Mouse (Mus musculus) lung, postnatal 0 days (tissue): ENCODE data around the gene Sumf1. TPM values are rescaled to one million over a fixed set of nuclear protein-coding genes. Genes with fewer than 3 reads are reported as not detected.

Experiments
- ATAC-seq: fragments of 200-750 bp; cut with Nextera tagmentation; 2 replicates; pipeline ENCODE4 v1.8.0; 2017; ENCODE audit warnings: moderate library complexity
- DNase-seq: peaks from one replicate; pipeline ENCODE4 v3.0.0-alpha.2; 2016; ENCODE audit warnings: low spot score
- H3K27ac ChIP-seq: fragments of 300-500 bp; sonication (generic); 2 replicates; pipeline ENCODE4 v1.5.1; 2014; ENCODE audit warnings: antibody characterized with exemption, mild to moderate bottlenecking, low read length, mixed read lengths
- H3K27me3 ChIP-seq: fragments of 300-500 bp; sonication (generic); replicated peaks from 2 replicates; pipeline ENCODE4 v1.6.1; 2014; ENCODE audit warnings: low read length, mixed read lengths; ENCODE audit not compliant: insufficient read depth
- H3K36me3 ChIP-seq: fragments of 300-500 bp; sonication (generic); 2 replicates; pipeline ENCODE4 v1.6.1; 2014; ENCODE audit warnings: low read length, mixed read lengths; ENCODE audit not compliant: insufficient read depth
- H3K4me1 ChIP-seq: fragments of 300-500 bp; sonication (generic); 2 replicates; pipeline ENCODE4 v1.6.1; 2014; ENCODE audit warnings: antibody characterized with exemption, low read depth, low read length, mixed read lengths; ENCODE audit not compliant: insufficient read depth
- H3K4me2 ChIP-seq: fragments of 300-500 bp; sonication (generic); replicated peaks from 2 replicates; pipeline ENCODE4 v1.6.1; 2014; ENCODE audit warnings: low read depth, mild to moderate bottlenecking, low read length, moderate library complexity, mixed read lengths
- H3K4me3 ChIP-seq: fragments of 300-500 bp; sonication (generic); 2 replicates; pipeline ENCODE4 v1.5.1; 2014; ENCODE audit warnings: low read depth, low read length
- H3K9ac ChIP-seq: fragments of 300-500 bp; sonication (generic); replicated peaks from 2 replicates; pipeline ENCODE4 v1.6.1; 2014; ENCODE audit warnings: low read depth, mild to moderate bottlenecking
- H3K9me3 ChIP-seq: fragments of 300-500 bp; sonication (generic); 2 replicates; pipeline ENCODE4 v1.6.1; 2016; ENCODE audit warnings: low read length, mixed read lengths
- CTCF ChIP-seq: IDR thresholded peaks from 2 replicates; pipeline ENCODE4 v1.5.1; 2016; ENCODE audit warnings: antibody characterized with exemption, mild to moderate bottlenecking
- EP300 ChIP-seq: IDR thresholded peaks from 2 replicates; pipeline ENCODE4 v1.6.1; 2016; ENCODE audit warnings: antibody characterized with exemption, mild to moderate bottlenecking, control low read depth
- WGBS: fragments of 180-500 bp; shearing (Covaris S2); extraction: QIAGEN DNeasy Blood & Tissue Kit; methylation state at CpG from one replicate; pipeline ENCODE4 v1.1.7; 2014; 5-methylcytosine and 5-hydroxymethylcytosine counted together
- polyA plus RNA-seq: library from polyadenylated mRNA; unstranded; fragments of >200 nt; fragmentation: Nextera tagmentation; extraction: Ambion mirVana; gene quantifications from 2 replicates; pipeline ENCODE4 v1.2.1, GENCODE M21; 2015

Sumf1 gene
- polyA plus RNA-seq, 1 experiment from 2014 or later, result 33.4 TPM

GRCm38 (mm10) chr6:108211896-108212880 is 26.8 kb upstream of the Sumf1 start:
- Histone ChIP-seq H3K27ac (peak overlapping the region; percentile 73), H3K9ac (peak overlapping the region; percentile 69), H3K9me3 (no peaks in the 10 kb centered on the region), H3K4me3 (peak overlapping the region; percentile 71), H3K27me3 (no peaks in the 10 kb centered on the region), H3K36me3 (no peaks in the 10 kb centered on the region), H3K4me2 (peak overlapping the region; percentile 89), H3K4me1 (peaks cover 20% of the 10 kb centered on the region; the same call in 1 of the 2 replicates)
- peak; percentile 13 for ATAC-seq
- WGBS, result 4% methylated on average over 36 of the region's 36 CpGs
- TF ChIP-seq EP300 (no peak), CTCF (no peak)
- peak; percentile 38 for DNase-seq

DNA sequence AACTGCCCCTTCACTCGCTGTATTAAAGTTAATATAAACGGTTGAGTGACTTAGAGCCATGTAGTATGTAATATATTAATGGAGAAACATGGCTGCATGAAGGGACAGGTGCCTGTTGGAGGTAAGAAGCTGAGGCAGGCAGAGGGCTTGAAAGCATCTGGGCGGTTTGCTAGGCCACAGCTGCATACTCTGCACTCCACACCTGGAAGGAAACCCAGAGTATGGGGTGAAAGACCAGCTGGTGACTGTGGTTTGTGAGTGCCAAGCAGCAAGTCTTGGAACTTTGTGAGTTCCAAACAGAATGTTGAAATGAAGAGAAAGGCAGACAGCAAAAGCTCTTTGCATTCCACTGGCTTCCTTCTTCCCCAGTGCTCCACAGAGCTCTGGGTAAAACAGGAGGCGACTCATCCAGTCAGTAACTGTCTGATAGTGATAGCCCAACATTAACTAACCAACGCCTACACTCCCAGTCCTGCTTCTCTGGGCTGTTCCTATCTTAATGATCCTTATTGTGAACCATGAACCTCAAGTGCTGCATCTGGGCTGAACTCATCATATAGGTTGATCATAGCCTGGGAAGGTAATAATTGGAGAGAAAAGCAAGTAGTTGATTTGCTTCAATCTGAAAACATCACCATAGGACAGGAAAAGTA is 21.7 kb upstream of the Sumf1 start:
- H3K36me3 ChIP-seq, result no peaks in the 10 kb centered on the region
- 81% methylated on average over 5 of the region's 5 CpGs for WGBS
- 0 out of 2 replicates have a peak, but pooled peaks cover 4% of the 10 kb centered on the region for H3K4me1 ChIP-seq
- H3K27me3 ChIP-seq, result no peaks in the 10 kb centered on the region
- H3K9me3 ChIP-seq, result no peaks in the 10 kb centered on the region
- H3K27ac ChIP-seq, result no peak overlapping the region
- DNase-seq, result no peak
- H3K4me3 ChIP-seq, result no peak overlapping the region
- ATAC-seq, result no peak
- TF ChIP-seq EP300, result no peak
- no peak for TF ChIP-seq CTCF
- no peak overlapping the region for H3K9ac ChIP-seq
- H3K4me2 ChIP-seq, result no peak overlapping the region

GRCm38 (mm10) chr6:108206145-108206544 is 20.8 kb upstream of the Sumf1 start:
- ATAC-seq, result no peak
- TF ChIP-seq CTCF (no peak), EP300 (no peak)
- Histone ChIP-seq H3K36me3 (no peaks in the 10 kb centered on the region), H3K27me3 (no peaks in the 10 kb centered on the region), H3K4me3 (no peak overlapping the region), H3K4me1 (no peaks in the 10 kb centered on the region), H3K27ac (no peak overlapping the region), H3K4me2 (no peak overlapping the region), H3K9me3 (no peaks in the 10 kb centered on the region), H3K9ac (no peak overlapping the region)
- 77% methylated on average over 4 of the region's 4 CpGs for WGBS
- DNase-seq, result no peak

- Histone ChIP-seq H3K36me3 (no peaks in the 10 kb centered on the region), H3K4me2 (no peak overlapping the region), H3K4me3 (no peak overlapping the region), H3K27me3 (no peaks in the 10 kb centered on the region), H3K27ac (no peak overlapping the region), H3K4me1 (no peaks in the 10 kb centered on the region), H3K9ac (no peak overlapping the region), H3K9me3 (no peaks in the 10 kb centered on the region)
- TF ChIP-seq CTCF (no peak), EP300 (no peak)
- DNase-seq (no peak), ATAC-seq (no peak)
- WGBS, result 83% methylated on average over 2 of the region's 2 CpGs
These were observed 18.9 kb upstream of the Sumf1 start for GRCm38 (mm10) chr6:108204322-108204721.

DNA sequence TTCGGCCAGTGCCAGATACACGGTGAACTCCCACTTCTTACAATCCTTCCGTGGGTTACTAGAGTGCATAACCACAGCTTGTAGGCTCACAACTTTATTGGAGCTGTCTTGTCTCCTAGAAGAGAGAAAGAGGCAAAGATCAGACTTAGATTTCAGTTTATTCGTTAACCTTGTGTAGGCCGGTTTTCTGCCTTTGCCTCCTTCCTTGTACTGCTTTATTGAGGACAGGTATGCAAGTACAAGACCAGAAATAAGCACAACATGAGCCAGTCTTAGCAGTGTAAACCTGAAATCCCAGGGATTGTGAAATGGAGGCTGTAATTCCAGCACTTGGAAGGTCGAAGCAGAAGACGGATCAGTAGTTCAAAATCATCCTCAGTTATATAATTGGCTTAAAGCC is 12.9 kb upstream of the Sumf1 start:
- Histone ChIP-seq H3K27me3 (no peaks in the 10 kb centered on the region), H3K27ac (no peak overlapping the region), H3K4me2 (no peak overlapping the region), H3K9ac (no peak overlapping the region), H3K9me3 (no peaks in the 10 kb centered on the region), H3K4me3 (no peak overlapping the region), H3K4me1 (no peaks in the 10 kb centered on the region), H3K36me3 (no peaks in the 10 kb centered on the region)
- no peak for TF ChIP-seq CTCF
- no peak for TF ChIP-seq EP300
- 85% methylated on average over 7 of the region's 7 CpGs for WGBS
- DNase-seq (no peak), ATAC-seq (no peak)

GRCm38 (mm10) chr6:108197117-108197516 is 11.7 kb upstream of the Sumf1 start:
- TF ChIP-seq CTCF (no peak), EP300 (no peak)
- no peak overlapping the region for H3K4me2 ChIP-seq
- no peak overlapping the region for H3K4me3 ChIP-seq
- no peaks in the 10 kb centered on the region for H3K36me3 ChIP-seq
- ATAC-seq (no peak), DNase-seq (peak; percentile 21)
- 57% methylated on average over 4 of the region's 4 CpGs for WGBS
- H3K27ac ChIP-seq, result no peak overlapping the region
- no peaks in the 10 kb centered on the region for H3K9me3 ChIP-seq
- H3K9ac ChIP-seq, result no peak overlapping the region
- H3K27me3 ChIP-seq, result no peaks in the 10 kb centered on the region
- H3K4me1 ChIP-seq, result no peaks in the 10 kb centered on the region
